Comparison of ENCODE assay signal across 19 mouse cellular contexts in the genomic region with DNA sequence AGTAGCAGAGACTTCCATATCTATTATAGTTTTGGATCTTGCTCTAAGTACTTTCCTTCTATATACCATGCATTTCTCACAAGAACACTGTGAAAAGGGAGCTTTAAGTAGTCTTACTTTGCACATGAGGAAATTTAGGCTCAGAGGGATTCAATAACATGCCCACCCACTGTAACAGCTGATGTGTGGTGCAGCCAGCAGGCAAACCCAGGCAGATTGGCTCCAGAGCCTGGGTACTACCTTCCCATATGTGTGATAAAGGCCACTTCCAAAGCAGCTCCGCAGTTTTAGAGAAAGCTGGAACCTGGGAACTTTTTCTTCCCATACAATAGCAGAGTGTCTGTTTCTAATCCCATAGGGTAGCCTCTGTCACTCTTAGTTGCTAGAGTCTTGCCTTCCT.
DNase-seq lines count a peak whose midpoint lies in the region; ATAC-seq lines count a peak whose summit lies in the region.
"Had no signal": no experiment of that assay in that cellular context is flagged by ENCODE, and none has a peak within 500 bp of the region (broad histone marks: within the 10 kb centered on the region; RNA-seq: fewer than 3 reads in every experiment).

No protein-coding gene starts in this region.

- no peak for DNase-seq in frontal cortex, postnatal 25 days (ENCODE audit: low spot score in 2 of 2)
- peak; percentile 40 to 43 for DNase-seq in right cerebral cortex, postnatal 10 days (ENCODE audit: low spot score in 2 of 2)
- DNase-seq in right cerebral cortex, postnatal 4 days, result no peak
- peak; percentile 28 to 33 for DNase-seq in left cerebral cortex, postnatal 36 days (ENCODE audit: low spot score in 2 of 2)
- no peak for DNase-seq in urinary bladder, adult 18-20 months (ENCODE audit: low spot score in 2 of 2)
- DNase-seq in kidney, postnatal 36 days, result no peak
- DNase-seq in T-cell, adult 2 months (ENCODE audit: low spot score), result no peak
- DNase-seq: adrenal gland, postnatal 14 days; cerebellum, adult 9-10 months; gastrocnemius, adult 2 months; heart, postnatal 4 days; kidney, adult 2 months; liver; lung, postnatal 4 days; midbrain, embryonic 14.5 days; thymus, adult 18-20 months; thymus, postnatal 36 days had no signal

- ATAC-seq in frontal cortex, adult (ENCODE audit: low TSS enrichment), result peak; percentile 97
- ATAC-seq: forebrain, embryonic 16.5 days had no signal

- intact Hi-C loops in left cerebral cortex, postnatal 36 days (cut with DNase I), result no loop called here

Comparison
In these comparisons a context has a peak if more than half of its experiments do, and no peak if none do; other contexts are left out.
1. DNase-seq: peak in right cerebral cortex, postnatal 10 days (2 of 2) and left cerebral cortex, postnatal 36 days (2 of 2); none in frontal cortex, postnatal 25 days (0 of 2), right cerebral cortex, postnatal 4 days (single experiment), urinary bladder, adult 18-20 months (0 of 2), kidney, postnatal 36 days (0 of 2) and T-cell, adult 2 months (single experiment).